Mouse (Mus musculus) thymus, adult 2 months (tissue): ENCODE data around the gene Pms1.

Experiments
- CTCF ChIP-seq: fragments of 200-500 bp; IDR thresholded peaks from 2 replicates; pipeline ENCODE4 v1.5.1; 2012; ENCODE audit warnings: mild to moderate bottlenecking, control low read depth, low read length, moderate library complexity, borderline replicate concordance; ENCODE audit not compliant: control insufficient read depth, poor library complexity, insufficient read depth; ENCODE audit errors: extremely low read depth
- POLR2A ChIP-seq: fragments of 200-500 bp; IDR thresholded peaks from 2 replicates; pipeline ENCODE4 v1.6.1; 2012; ENCODE audit warnings: mild to moderate bottlenecking, low read length, control low read depth, moderate library complexity; ENCODE audit not compliant: control insufficient read depth, poor library complexity, insufficient read depth; ENCODE audit errors: extremely low read depth

GRCm38 (mm10) chr1:53321662-53322344 lies 25.0 kb upstream of the Pms1 start:
- TF ChIP-seq CTCF = no peak
- TF ChIP-seq POLR2A = no peak
